Mouse (Mus musculus): Measurements from ENCODE around the gene Olfr714.
"Not testable (repeated sequence)": the region's sequence is repeated elsewhere in the genome, so short reads cannot be mapped to it uniquely, and the experiment has no call there.

The Olfr714 gene

GRCm38 (mm10) chr7:107070681-107071080 is at the start of gene Olfr714:
Gene Olfr714 (plus strand): TSS chr7:107070981.
- DNase-seq (ENCODE audit: low read depth, low spot score): no peak

GRCm38 (mm10) chr7:107030874-107031273 is 39.9 kb upstream of the Olfr714 start, which contains the start of gene Olfr713:
Gene Olfr713 (plus strand): TSS chr7:107031174.
- no peak for DNase-seq (ENCODE audit: low read depth, low spot score)

DNA sequence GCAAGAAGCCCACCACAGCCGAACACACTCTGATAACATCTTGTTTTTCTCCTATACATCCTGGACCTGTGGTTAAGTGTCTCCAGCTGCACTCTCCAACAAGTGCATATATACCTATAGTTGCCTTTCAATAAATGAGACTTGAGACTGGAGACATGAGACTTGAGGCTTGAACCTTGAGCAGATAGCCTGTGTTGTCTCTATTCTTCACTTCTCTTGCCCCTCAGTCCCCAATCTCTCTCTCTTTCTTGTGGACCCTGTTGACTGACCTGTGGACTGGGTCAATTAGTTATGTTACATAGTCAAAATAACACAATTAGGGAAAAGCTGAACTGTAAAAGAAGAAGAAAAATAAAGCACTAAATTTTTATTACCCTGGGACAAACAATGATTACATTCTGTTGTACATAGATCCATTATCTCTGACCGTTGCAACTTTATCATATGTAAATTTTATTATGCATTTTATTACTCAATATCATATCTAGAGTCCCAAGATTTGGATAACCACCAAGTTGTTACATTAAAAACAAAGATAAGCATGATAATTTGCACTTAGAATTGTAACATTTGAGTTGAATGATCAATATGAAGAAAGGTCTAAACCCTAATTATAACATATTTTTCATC is 30.7 kb upstream of the Olfr714 start:
- DNase-seq (ENCODE audit: low read depth, low spot score): no peak

- no peak for DNase-seq (ENCODE audit: low read depth, low spot score)
These were observed 27.6 kb upstream of the Olfr714 start for GRCm38 (mm10) chr7:107043136-107043535.

GRCm38 (mm10) chr7:107044407-107044806 is 26.4 kb upstream of the Olfr714 start:
- DNase-seq (ENCODE audit: low read depth, low spot score): no peak

- DNase-seq (ENCODE audit: low read depth, low spot score): peak; percentile 70
These were observed 24.9 kb upstream of the Olfr714 start for GRCm38 (mm10) chr7:107045833-107046232.

- DNase-seq (ENCODE audit: low read depth, low spot score): no peak
These were observed 23.2 kb upstream of the Olfr714 start for GRCm38 (mm10) chr7:107047578-107047977.

GRCm38 (mm10) chr7:107092920-107093319 is 22.1 kb downstream of the Olfr714 start, which contains the start of gene Olfr17:
Gene Olfr17 (plus strand): TSS chr7:107093220.
- DNase-seq (ENCODE audit: low read depth, low spot score): no peak

DNA sequence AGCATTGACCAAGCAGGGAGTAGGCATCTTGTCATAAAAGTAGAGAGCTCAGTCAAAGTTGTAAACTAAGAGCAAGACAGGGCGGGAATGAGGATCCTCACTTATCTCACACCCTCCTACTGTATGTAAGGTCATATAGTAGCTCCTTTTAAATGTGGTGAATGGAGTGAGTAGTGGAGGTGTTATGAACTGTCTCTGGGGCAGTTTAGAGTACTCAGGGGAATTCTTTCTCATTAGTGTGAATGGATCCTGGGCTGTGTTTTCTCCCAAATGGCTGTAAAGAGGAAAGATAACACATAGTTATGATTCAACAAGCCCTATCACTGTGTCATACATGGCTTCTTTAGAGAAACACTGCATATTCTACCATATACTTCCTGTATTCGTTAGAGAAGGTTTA is 39.5 kb downstream of the Olfr714 start, which contains the start of gene Olfr715b:
Gene Olfr715b, minus strand, starts transcription at position 101 of the 400 bp plus-strand sequence.
- DNase-seq (ENCODE audit: low read depth, low spot score): not testable (repeated sequence)
